Mouse (Mus musculus) lung, adult 2 months (tissue): Measurements from ENCODE around the gene Faim2. TPM values are rescaled to one million over a fixed set of nuclear protein-coding genes. Genes with fewer than 3 reads are reported as not detected.

Source experiments
- DNase-seq: peaks from one replicate; pipeline ENCODE4 v3.0.0; 2022
- H3K4me1 ChIP-seq: fragments of 200-500 bp; 2 replicates; pipeline ENCODE4 v1.6.1; 2011; ENCODE audit warnings: low read length; ENCODE audit not compliant: control insufficient read depth, insufficient read depth
- H3K4me3 ChIP-seq: fragments of 200-500 bp; replicated peaks from 2 replicates; pipeline ENCODE3; 2011; ENCODE audit warnings: low read depth, mild to moderate bottlenecking, control low read depth, low read length; ENCODE audit errors: extremely low read depth
- CTCF ChIP-seq: fragments of 200-500 bp; IDR thresholded peaks from 2 replicates; pipeline ENCODE4 v1.5.1; 2011; ENCODE audit warnings: mild to moderate bottlenecking, low read length, control low read depth; ENCODE audit not compliant: insufficient read depth
- POLR2A ChIP-seq: fragments of 200-500 bp; IDR thresholded peaks from 2 replicates; pipeline ENCODE4 v1.6.1; 2011; ENCODE audit warnings: low read depth, mild to moderate bottlenecking, control low read depth, low read length, borderline replicate concordance; ENCODE audit errors: extremely low read depth
- WGBS: fragments of 180-500 bp; shearing (Covaris S2); methylation state at CpG from one replicate; pipeline ENCODE4 v1.1.7; 2018; 5-methylcytosine and 5-hydroxymethylcytosine counted together
- polyA plus RNA-seq: library from polyadenylated mRNA; depleted of rRNA; stranded (reverse); fragments of >200 nt; gene quantifications from 2 replicates; pipeline ENCODE4 v1.2.3, GENCODE M21; 2012

Gene Faim2
- polyA plus RNA-seq, 1 experiment, result 29.7 TPM

- H3K4me1 ChIP-seq, result no peaks in the 10 kb centered on the region
- TF ChIP-seq POLR2A (no peak), CTCF (no peak)
- no peak for DNase-seq
- H3K4me3 ChIP-seq, result no peak overlapping the region
- 44% methylated on average over 7 of the region's 7 CpGs for WGBS
These were observed 16.1 kb upstream of the Faim2 start for GRCm38 (mm10) chr15:99544047-99544446.

- WGBS, result 65% methylated on average over 8 of the region's 8 CpGs
- no peak for DNase-seq
- TF ChIP-seq CTCF (no peak), POLR2A (no peak)
- Histone ChIP-seq H3K4me1 (no peaks in the 10 kb centered on the region), H3K4me3 (no peak overlapping the region)
These were observed 11.9 kb upstream of the Faim2 start for GRCm38 (mm10) chr15:99539891-99540290.

- Histone ChIP-seq H3K4me3 (no peak overlapping the region), H3K4me1 (no peaks in the 10 kb centered on the region)
- no peak for DNase-seq
- WGBS, result 59% methylated on average over 11 of the region's 11 CpGs
- TF ChIP-seq POLR2A, result no peak
- no peak for TF ChIP-seq CTCF
These were observed 9.2 kb upstream of the Faim2 start for GRCm38 (mm10) chr15:99536889-99537862.

GRCm38 (mm10) chr15:99532023-99532422, 4.1 kb upstream of the Faim2 start:
- no peak for DNase-seq
- peaks cover 2% of the 10 kb centered on the region; the same call in 1 of the 2 replicates for H3K4me1 ChIP-seq
- no peak overlapping the region for H3K4me3 ChIP-seq
- 77% methylated on average over 3 of the region's 3 CpGs for WGBS
- TF ChIP-seq POLR2A (no peak), CTCF (no peak)

- 29% methylated on average over 6 of the region's 6 CpGs for WGBS
- no peak for DNase-seq
- Histone ChIP-seq H3K4me1 (peaks cover 2% of the 10 kb centered on the region; the same call in 1 of the 2 replicates), H3K4me3 (no peak overlapping the region)
- no peak for TF ChIP-seq CTCF
- TF ChIP-seq POLR2A, result no peak
These were observed 3.2 kb upstream of the Faim2 start for GRCm38 (mm10) chr15:99531146-99531545.

GRCm38 (mm10) chr15:99526681-99527080, 1.3 kb downstream of the Faim2 start:
- Histone ChIP-seq H3K4me1 (peaks cover 2% of the 10 kb centered on the region; the same call in 1 of the 2 replicates), H3K4me3 (no peak overlapping the region)
- TF ChIP-seq CTCF (no peak), POLR2A (no peak)
- 39% methylated on average over 2 of the region's 2 CpGs for WGBS
- no peak for DNase-seq

GRCm38 (mm10) chr15:99520306-99520705, 7.7 kb downstream of the Faim2 start:
- TF ChIP-seq CTCF (no peak), POLR2A (no peak)
- 66% methylated on average over 7 of the region's 7 CpGs for WGBS
- DNase-seq, result no peak
- H3K4me3 ChIP-seq, result no peak overlapping the region
- H3K4me1 ChIP-seq, result no peaks in the 10 kb centered on the region

GRCm38 (mm10) chr15:99519626-99520025, 8.3 kb downstream of the Faim2 start:
- 91% methylated on average over 9 of the region's 9 CpGs for WGBS
- no peak for DNase-seq
- H3K4me1 ChIP-seq, result no peaks in the 10 kb centered on the region
- H3K4me3 ChIP-seq, result no peak overlapping the region
- no peak for TF ChIP-seq POLR2A
- TF ChIP-seq CTCF, result no peak

GRCm38 (mm10) chr15:99517715-99518114, 10.2 kb downstream of the Faim2 start:
- Histone ChIP-seq H3K4me3 (no peak overlapping the region), H3K4me1 (no peaks in the 10 kb centered on the region)
- WGBS, result 63% methylated on average over 7 of the region's 7 CpGs
- no peak for DNase-seq
- TF ChIP-seq POLR2A, result no peak
- no peak for TF ChIP-seq CTCF

GRCm38 (mm10) chr15:99516715-99517114, 11.2 kb downstream of the Faim2 start:
- H3K4me1 ChIP-seq, result peaks cover 2% of the 10 kb centered on the region; the same call in 1 of the 2 replicates
- no peak overlapping the region for H3K4me3 ChIP-seq
- WGBS, result 53% methylated on average over 8 of the region's 8 CpGs
- no peak for DNase-seq
- TF ChIP-seq POLR2A (no peak), CTCF (no peak)
